Mouse (Mus musculus): ENCODE results near the gene 1520401A03Rik.

GRCm38 (mm10) chr17:23755689-23756088 is 33.1 kb upstream of the 1520401A03Rik start:
- TF ChIP-seq CTCF (conservative IDR thresholded peaks at IDR 0.05 in 1 of 2, IDR thresholded peaks at IDR 0.05 in 1 of 2; ENCODE audit: low read depth in 2 of 2, low read length in 2 of 2), result no peak
- TF ChIP-seq USF2 (conservative IDR thresholded peaks at IDR 0.05; ENCODE audit: low read depth, low read length), result no peak

Data from CH12.LX (cell line).